ENCODE assay signal across 9 mouse cellular contexts in the genomic region with DNA sequence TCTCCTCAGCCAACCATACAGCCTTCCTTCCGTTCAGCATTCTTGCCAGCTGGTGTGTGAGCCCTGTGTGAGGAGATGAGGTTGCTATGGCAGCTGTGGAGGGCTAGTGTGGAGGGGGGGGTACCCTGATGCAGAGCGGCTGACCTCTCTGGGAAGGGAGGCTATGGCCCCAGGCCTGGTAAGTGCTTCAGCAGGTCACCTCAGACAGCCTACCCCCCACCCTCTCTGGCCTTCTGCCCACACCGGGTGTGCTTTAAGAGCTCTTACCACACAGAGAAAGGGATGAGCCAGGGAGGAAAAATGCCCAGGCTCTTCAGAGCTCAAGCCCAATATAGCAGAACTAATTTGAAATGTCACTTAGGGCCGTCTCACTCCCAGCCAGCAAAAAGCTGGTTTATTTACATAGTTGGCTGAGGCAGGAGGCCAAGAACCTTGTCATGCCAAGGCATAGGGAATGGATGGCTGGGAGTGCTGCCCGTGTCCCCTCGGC.
DNase-seq lines count a peak whose midpoint lies in the region; ATAC-seq and TF ChIP-seq lines count a peak whose summit lies in the region.
"Had no signal": no experiment of that assay in that cellular context is flagged by ENCODE, and none has a peak within 500 bp of the region (broad histone marks: within the 10 kb centered on the region; RNA-seq: fewer than 3 reads in every experiment).

No protein-coding gene starts in this region.

- H3K4me3 ChIP-seq in lung, postnatal 0 days (ENCODE audit: low read depth, low read length) = no peak overlapping the region
- no peak overlapping the region for H3K4me3 ChIP-seq in stomach, postnatal 0 days (ENCODE audit: low read depth, low read length)

- TF ChIP-seq CTCF in lung, postnatal 0 days (IDR thresholded peaks at IDR 0.05) = no peak
- TF ChIP-seq CTCF in stomach, postnatal 0 days (IDR thresholded peaks at IDR 0.05; ENCODE audit: low read depth) = no peak

- no peaks in the 10 kb centered on the region for H3K36me3 ChIP-seq in lung, postnatal 0 days (ENCODE audit: insufficient read depth, low read length)
- no peaks in the 10 kb centered on the region for H3K36me3 ChIP-seq in stomach, postnatal 0 days (ENCODE audit: control insufficient read depth, insufficient read depth, low read length)

- no peak overlapping the region for H3K27ac ChIP-seq in lung, postnatal 0 days (ENCODE audit: low read length)
- H3K27ac ChIP-seq in stomach, postnatal 0 days (replicated peaks) = no peak overlapping the region

- ATAC-seq in lung, postnatal 0 days = peak; percentile 30
- 0 out of 2 replicates have a peak, but pooled peaks have one; percentile 26 for ATAC-seq in stomach, postnatal 0 days (ENCODE audit: low FRiP score, low TSS enrichment)
- no peak for ATAC-seq in megakaryocyte, adult 5-6 weeks (ENCODE audit: poor library complexity, severe bottlenecking)

- no peak for TF ChIP-seq EP300 in lung, postnatal 0 days (IDR thresholded peaks at IDR 0.05)
- no peak for TF ChIP-seq EP300 in stomach, postnatal 0 days (optimal IDR thresholded peaks at IDR 0.05)

- H3K9ac ChIP-seq in lung, postnatal 0 days (replicated peaks; ENCODE audit: low read depth) = no peak overlapping the region
- no peak overlapping the region for H3K9ac ChIP-seq in stomach, postnatal 0 days (ENCODE audit: low read length)

- no peak overlapping the region for H3K4me2 ChIP-seq in lung, postnatal 0 days (replicated peaks; ENCODE audit: low read depth, low read length)
- H3K4me2 ChIP-seq in stomach, postnatal 0 days (replicated peaks; ENCODE audit: low read depth) = no peak overlapping the region

- H3K27me3 ChIP-seq in lung, postnatal 0 days (replicated peaks; ENCODE audit: insufficient read depth, low read length) = no peaks in the 10 kb centered on the region
- no peaks in the 10 kb centered on the region for H3K27me3 ChIP-seq in stomach, postnatal 0 days (ENCODE audit: control insufficient read depth, insufficient read depth, low read length)

- H3K9me3 ChIP-seq in lung, postnatal 0 days (ENCODE audit: low read length) = no peaks in the 10 kb centered on the region
- H3K9me3 ChIP-seq in stomach, postnatal 0 days (ENCODE audit: control insufficient read depth, low read length) = no peaks in the 10 kb centered on the region

- H3K4me1 ChIP-seq in lung, postnatal 0 days (ENCODE audit: insufficient read depth, low read depth, low read length) = no peaks in the 10 kb centered on the region
- H3K4me1 ChIP-seq in stomach, postnatal 0 days (replicated peaks; ENCODE audit: control insufficient read depth, insufficient read depth) = no peaks in the 10 kb centered on the region

- 27% methylated on average over 4 of the region's 6 CpGs for WGBS in lung, postnatal 0 days
- WGBS in stomach, postnatal 0 days = 59% methylated on average over 6 of the region's 6 CpGs

- peak; percentile 70 to 79 for DNase-seq in cerebellum, postnatal 14 days
- DNase-seq in cerebellum, postnatal 36 days = no peak
- peak; percentile 16 for DNase-seq in right cerebral cortex, postnatal 14 days
- DNase-seq in right cerebral cortex, postnatal 25 days = no peak
- DNase-seq in lung, postnatal 0 days (ENCODE audit: low spot score) = no peak
- DNase-seq in stomach, postnatal 0 days (ENCODE audit: low spot score) = no peak
- DNase-seq in ovary, postnatal 10 days (ENCODE audit: low spot score) = no peak
- DNase-seq: B cell, adult 2 months had no signal

Comparison
In these comparisons a context has a peak if more than half of its experiments do, and no peak if none do; other contexts are left out.
1. DNase-seq: peak in cerebellum, postnatal 14 days (2 of 2) and right cerebral cortex, postnatal 14 days (single experiment); none in cerebellum, postnatal 36 days (0 of 2), right cerebral cortex, postnatal 25 days (single experiment), lung, postnatal 0 days (single experiment), stomach, postnatal 0 days (single experiment) and ovary, postnatal 10 days (single experiment).